In the genomic region with DNA sequence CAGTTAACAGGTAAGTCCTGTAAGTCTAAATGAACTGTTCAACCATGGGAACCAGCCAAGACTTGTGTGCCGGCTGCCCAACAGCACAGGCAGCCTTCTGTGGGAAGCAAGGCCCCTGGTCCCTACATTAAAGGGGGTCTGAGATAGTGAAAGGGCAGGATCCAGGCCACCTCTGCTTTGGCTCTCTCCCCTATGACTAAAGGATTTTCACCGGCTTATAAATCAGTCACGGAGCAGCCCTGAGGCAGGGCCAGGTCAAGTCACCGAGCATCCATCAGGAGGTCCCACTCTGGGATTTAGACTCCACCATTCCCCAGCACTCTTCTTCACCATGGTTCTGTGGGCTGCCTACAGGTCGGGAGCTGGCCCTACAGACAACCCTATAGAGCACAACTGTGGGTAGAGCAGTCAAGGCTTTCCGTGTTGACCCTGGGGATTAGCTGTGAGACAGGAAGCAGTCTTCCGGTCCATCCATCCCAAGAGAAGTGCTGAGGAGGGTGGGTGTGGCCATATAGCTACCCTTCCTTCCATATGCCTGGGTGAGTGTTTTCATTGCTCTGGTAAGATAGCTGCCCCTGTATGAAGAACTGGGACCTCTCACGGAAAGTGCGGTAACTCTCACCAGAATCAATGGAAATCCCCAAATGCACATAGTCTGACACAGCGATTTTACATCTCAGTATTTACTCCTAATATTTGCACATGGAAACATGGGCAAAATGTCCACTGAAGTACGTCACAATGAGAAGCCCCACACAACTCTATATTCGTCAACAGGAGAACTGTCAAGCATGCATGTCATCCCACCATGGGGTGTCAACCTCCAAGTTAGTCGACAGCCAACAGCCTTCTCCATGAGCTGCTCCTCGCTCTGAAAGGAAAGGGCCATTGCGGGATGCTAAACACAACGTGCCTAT, we compare ENCODE assay signal across 7 mouse cellular contexts. TPM values are rescaled to one million over a fixed set of nuclear protein-coding genes. Genes with fewer than 3 reads are reported as not detected.
A peak's percentile ranks its signal among the peaks of the same experiment; 100 is the strongest.
DNase-seq lines count a peak whose midpoint lies in the region; ATAC-seq and TF ChIP-seq lines count a peak whose summit lies in the region.

No protein-coding gene starts in this region.

- no peaks in the 10 kb centered on the region for H3K27me3 ChIP-seq in intestine, embryonic 14.5 days (replicated peaks; ENCODE audit: control insufficient read depth, insufficient read depth, low read length)
- H3K27me3 ChIP-seq in intestine, postnatal 0 days (replicated peaks; ENCODE audit: control insufficient read depth, insufficient read depth, low read length) = no peaks in the 10 kb centered on the region
- H3K27me3 ChIP-seq in CH12.LX (replicated peaks) (no peaks in the 10 kb centered on the region), ES-Bruce4 (ENCODE audit: control insufficient read depth, insufficient read depth, low read length, poor library complexity, severe bottlenecking) (no peaks in the 10 kb centered on the region)
- no peaks in the 10 kb centered on the region for H3K27me3 ChIP-seq in liver, embryonic 11.5 days (replicated peaks; ENCODE audit: control insufficient read depth, insufficient read depth, low read length)
- H3K27me3 ChIP-seq in midbrain, embryonic 15.5 days (replicated peaks) = no peaks in the 10 kb centered on the region; the same call in 1 of the 2 replicates

- no peak for DNase-seq in intestine, embryonic 14.5 days (ENCODE audit: low spot score)
- peak; percentile 38 for DNase-seq in CH12.LX (ENCODE audit: extremely low read depth)
- no peak for DNase-seq in liver, embryonic 11.5 days (ENCODE audit: low spot score)
- no peak for DNase-seq in adrenal gland, postnatal 36 days

- no peak overlapping the region for H3K4me3 ChIP-seq in intestine, embryonic 14.5 days (ENCODE audit: low read depth, low read length)
- H3K4me3 ChIP-seq in intestine, postnatal 0 days (ENCODE audit: low read depth, low read length) = no peak overlapping the region
- H3K4me3 ChIP-seq in CH12.LX (replicated peaks in 1 of 3; ENCODE audit: low read depth in 2 of 3, low read length in 2 of 3, poor library complexity in 1 of 3) = no peak overlapping the region
- H3K4me3 ChIP-seq in ES-Bruce4 (ENCODE audit: low read depth, low read length) = no peak overlapping the region
- no peak overlapping the region for H3K4me3 ChIP-seq in liver, embryonic 11.5 days (ENCODE audit: low read depth, low read length)
- H3K4me3 ChIP-seq in midbrain, embryonic 15.5 days = no peak overlapping the region

- no peak overlapping the region for H3K9ac ChIP-seq in intestine, embryonic 14.5 days (ENCODE audit: low read length)
- no peak overlapping the region for H3K9ac ChIP-seq in intestine, postnatal 0 days (ENCODE audit: low read depth, low read length)
- H3K9ac ChIP-seq in CH12.LX (ENCODE audit: insufficient read depth, low read depth) (peak overlapping the region; percentile 16), ES-Bruce4 (ENCODE audit: low read depth, poor library complexity, severe bottlenecking) (no peak overlapping the region)
- H3K9ac ChIP-seq in liver, embryonic 11.5 days (ENCODE audit: low read depth, low read length) = no peak overlapping the region
- no peak overlapping the region for H3K9ac ChIP-seq in midbrain, embryonic 15.5 days

- ATAC-seq in intestine, embryonic 14.5 days (replicated peaks; ENCODE audit: low FRiP score, low TSS enrichment, low read depth) = no peak
- no peak for ATAC-seq in intestine, postnatal 0 days
- ATAC-seq in liver, embryonic 11.5 days (replicated peaks; ENCODE audit: low FRiP score) = no peak
- no peak for ATAC-seq in midbrain, embryonic 15.5 days (replicated peaks)

- in situ Hi-C loops in CH12.LX (cut with MboI; ENCODE audit: low pct_ligation_motif_present, low pct_unique_long_range_greater_than_20kb, low sequenced_read_pairs) = no loop called here

- H3K36me3 ChIP-seq in intestine, embryonic 14.5 days (ENCODE audit: control insufficient read depth, insufficient read depth, low read length) = no peaks in the 10 kb centered on the region
- peaks cover 3% of the 10 kb centered on the region; the same call in 1 of the 2 replicates for H3K36me3 ChIP-seq in intestine, postnatal 0 days (ENCODE audit: control insufficient read depth, insufficient read depth)
- H3K36me3 ChIP-seq in CH12.LX (replicated peaks in 1 of 2; ENCODE audit: control insufficient read depth in 1 of 2, insufficient read depth in 1 of 2, low read length in 1 of 2) = peaks cover 4 to 39% of the 10 kb centered on the region in 2 experiments
- no peaks in the 10 kb centered on the region for H3K36me3 ChIP-seq in ES-Bruce4 (ENCODE audit: control insufficient read depth, insufficient read depth, low read length, poor library complexity, severe bottlenecking)
- no peaks in the 10 kb centered on the region for H3K36me3 ChIP-seq in liver, embryonic 11.5 days (ENCODE audit: control insufficient read depth, insufficient read depth, low read length)
- H3K36me3 ChIP-seq in midbrain, embryonic 15.5 days (replicated peaks) = no peaks in the 10 kb centered on the region

- H3K9me3 ChIP-seq in intestine, embryonic 14.5 days (ENCODE audit: control insufficient read depth, low read length) = no peaks in the 10 kb centered on the region
- no peaks in the 10 kb centered on the region for H3K9me3 ChIP-seq in intestine, postnatal 0 days (ENCODE audit: control insufficient read depth)
- H3K9me3 ChIP-seq in CH12.LX (replicated peaks; ENCODE audit: low read length) (no peaks in the 10 kb centered on the region), ES-Bruce4 (replicated peaks; ENCODE audit: control insufficient read depth, insufficient read depth, low read length, poor library complexity, severe bottlenecking) (no peaks in the 10 kb centered on the region)
- H3K9me3 ChIP-seq in liver, embryonic 11.5 days (ENCODE audit: control insufficient read depth, low read length) = no peaks in the 10 kb centered on the region
- no peaks in the 10 kb centered on the region for H3K9me3 ChIP-seq in midbrain, embryonic 15.5 days

- WGBS in intestine, embryonic 14.5 days = 44% methylated on average over 16 of the region's 16 CpGs
- WGBS in intestine, postnatal 0 days = 48% methylated on average over 16 of the region's 16 CpGs
- WGBS in liver, embryonic 11.5 days = 38% methylated on average over 16 of the region's 16 CpGs
- 55% methylated on average over 16 of the region's 16 CpGs for WGBS in midbrain, embryonic 15.5 days

- H3K4me1 ChIP-seq in intestine, embryonic 14.5 days (replicated peaks; ENCODE audit: control insufficient read depth, insufficient read depth, low read length) = peaks cover 81% of the 10 kb centered on the region
- H3K4me1 ChIP-seq in intestine, postnatal 0 days (replicated peaks; ENCODE audit: control insufficient read depth, insufficient read depth, low read length) = peaks cover 79% of the 10 kb centered on the region
- H3K4me1 ChIP-seq in CH12.LX (ENCODE audit: control insufficient read depth in 1 of 2, insufficient read depth in 2 of 2) (peaks cover 40 to 98% of the 10 kb centered on the region in 2 experiments), ES-Bruce4 (ENCODE audit: control insufficient read depth, insufficient read depth, low read length) (peaks cover 43% of the 10 kb centered on the region)
- peaks cover 88% of the 10 kb centered on the region for H3K4me1 ChIP-seq in liver, embryonic 11.5 days (replicated peaks; ENCODE audit: control insufficient read depth, insufficient read depth, low read length)
- H3K4me1 ChIP-seq in midbrain, embryonic 15.5 days = peaks cover 58% of the 10 kb centered on the region

- no peak for TF ChIP-seq RAD21 in CH12.LX (IDR thresholded peaks at IDR 0.05; ENCODE audit: low read depth, low read length)

- no peak for TF ChIP-seq CTCF in intestine, postnatal 0 days (IDR thresholded peaks at IDR 0.05; ENCODE audit: low read depth)
- TF ChIP-seq CTCF in CH12.LX (conservative IDR thresholded peaks at IDR 0.05 in 1 of 2, IDR thresholded peaks at IDR 0.05 in 1 of 2; ENCODE audit: low read depth in 2 of 2, low read length in 2 of 2) (no peak), ES-Bruce4 (IDR thresholded peaks at IDR 0.05; ENCODE audit: low read depth, low read length) (no peak)

- H3K79me2 ChIP-seq in CH12.LX (replicated peaks; ENCODE audit: control insufficient read depth, extremely low read depth, insufficient read depth, poor library complexity, severe bottlenecking) = no peaks in the 10 kb centered on the region

- H3K4me2 ChIP-seq in intestine, embryonic 14.5 days (ENCODE audit: low read length) = peak overlapping the region; percentile 18; the same call in 1 of the 2 replicates
- H3K4me2 ChIP-seq in intestine, postnatal 0 days (replicated peaks; ENCODE audit: low read depth) = no peak overlapping the region
- H3K4me2 ChIP-seq in CH12.LX (ENCODE audit: insufficient read depth, low read depth, poor library complexity, severe bottlenecking) = peak overlapping the region; percentile 67
- H3K4me2 ChIP-seq in liver, embryonic 11.5 days = peak overlapping the region; percentile 58
- no peak overlapping the region for H3K4me2 ChIP-seq in midbrain, embryonic 15.5 days

- H3K27ac ChIP-seq in intestine, embryonic 14.5 days (ENCODE audit: low read depth) = peak overlapping the region; percentile 55; the same call in 1 of the 2 replicates
- H3K27ac ChIP-seq in intestine, postnatal 0 days (ENCODE audit: low read depth, low read length) = no peak overlapping the region
- peak overlapping the region; percentile 22 for H3K27ac ChIP-seq in CH12.LX (ENCODE audit: insufficient read depth, low read depth)
- 0 out of 2 replicates have a peak overlapping the region, but pooled peaks have one; percentile 12 for H3K27ac ChIP-seq in ES-Bruce4 (ENCODE audit: insufficient read depth, low read length)
- peak overlapping the region; percentile 71 for H3K27ac ChIP-seq in liver, embryonic 11.5 days (ENCODE audit: low read depth, low read length)
- H3K27ac ChIP-seq in midbrain, embryonic 15.5 days = no peak overlapping the region

- no peak for TF ChIP-seq POLR2A in CH12.LX (IDR thresholded peaks at IDR 0.05; ENCODE audit: low read depth, low read length)
- TF ChIP-seq POLR2A in ES-Bruce4 (IDR thresholded peaks at IDR 0.05; ENCODE audit: insufficient read depth, low read length) = no peak

- TF ChIP-seq EP300 in CH12.LX (IDR thresholded peaks at IDR 0.05; ENCODE audit: low read length) (no peak), ES-Bruce4 (IDR thresholded peaks at IDR 0.05; ENCODE audit: insufficient read depth, low read depth, low read length) (no peak)

- dilution Hi-C loops in CH12.LX (cut with MboI; ENCODE audit: extremely low pct_ligation_motif_present, extremely low pct_unique_long_range_greater_than_20kb, low sequenced_read_pairs) = no loop called here

RNA-seq across cellular contexts. Expression of gene Shb, which starts 40.3 kb away (rescaled TPM):
- polyA plus RNA-seq in intestine, embryonic 14.5 days (2014; fragmentation: Nextera tagmentation; extraction: Ambion mirVana) = 5.3 and 7.3 TPM in 2 replicates
- polyA plus RNA-seq in intestine, postnatal 0 days (2015; fragmentation: Nextera tagmentation; extraction: Ambion mirVana) = 7.2 and 7.5 TPM in 2 replicates
- total RNA-seq in CH12.LX (2012; rRNA removed) (5.9 and 8.6 TPM in 2 replicates), CH12.LX (2014; rRNA removed) (7.6 and 7.7 TPM in 2 replicates)
- polyA plus RNA-seq in CH12.LX (2012; ENCODE audit: insufficient read length, low read depth) (15.5 and 18.4 TPM in 2 replicates), ES-Bruce4 (2011; ENCODE audit: insufficient read depth, insufficient read length, low read depth, missing spikeins) (24.5 and 27.4 TPM in 2 replicates)
- 6.1 and 6.2 TPM in 2 replicates for polyA plus RNA-seq in liver, embryonic 11.5 days (2014; fragmentation: Nextera tagmentation; extraction: Ambion mirVana)
- total RNA-seq in adrenal gland, postnatal 36 days (2021) = 100 to 1,000 TPM in 1 of 2 experiments, 10 to 100 TPM in 1; 51.4 to 110 TPM
- 6.3 and 6.7 TPM in 2 replicates for polyA plus RNA-seq in midbrain, embryonic 15.5 days (2015; fragmentation: Nextera tagmentation; extraction: Ambion mirVana)

Comparison
In these comparisons a context has a peak if more than half of its experiments do, and no peak if none do; other contexts are left out.
1. H3K27ac ChIP-seq: peak in intestine, embryonic 14.5 days (single experiment), CH12.LX (single experiment), ES-Bruce4 (single experiment) and liver, embryonic 11.5 days (single experiment); none in intestine, postnatal 0 days (single experiment) and midbrain, embryonic 15.5 days (single experiment).
2. H3K4me2 ChIP-seq: peak in intestine, embryonic 14.5 days (single experiment), CH12.LX (single experiment) and liver, embryonic 11.5 days (single experiment); none in intestine, postnatal 0 days (single experiment) and midbrain, embryonic 15.5 days (single experiment).